Mouse (Mus musculus) gonadal fat pad, adult 2 months (tissue): Measurements from ENCODE around the gene Tns2. TPM values are rescaled to one million over a fixed set of nuclear protein-coding genes. Genes with fewer than 3 reads are reported as not detected.
A peak's percentile ranks its signal among the peaks of the same experiment; 100 is the strongest.

Experiments used
- DNase-seq: peaks from one replicate; pipeline ENCODE4 v3.0.0-alpha.2; 2012; ENCODE audit warnings: low read depth
- polyA plus RNA-seq: library from polyadenylated mRNA; depleted of rRNA; stranded (reverse); fragments of >200 nt; gene quantifications from 2 replicates; pipeline ENCODE4 v1.2.3, GENCODE M21; 2012

Gene Tns2
- polyA plus RNA-seq, 1 experiment = 92.6 TPM

DNA sequence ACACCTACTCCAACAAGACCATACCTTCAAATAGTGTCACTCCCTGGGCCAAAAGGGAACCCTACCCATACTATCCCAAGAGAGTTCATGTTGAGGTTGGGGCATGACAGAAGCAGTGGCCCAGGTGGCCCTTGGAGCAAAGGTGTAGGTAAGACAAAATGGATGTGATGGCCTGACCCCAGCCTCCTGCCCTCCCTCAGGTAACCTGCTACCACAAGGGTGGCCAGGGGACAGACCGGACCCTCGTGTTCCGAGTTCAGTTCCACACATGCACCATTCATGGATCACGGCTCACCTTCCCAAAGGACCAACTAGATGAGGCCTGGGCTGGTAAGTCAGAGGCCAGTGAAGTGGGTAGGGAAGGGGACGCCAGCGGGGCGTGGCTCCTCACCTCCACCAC lies 10.1 kb downstream of the Tns2 start:
- no peak for DNase-seq

GRCm38 (mm10) chr15:102110701-102111494 lies 10.7 kb downstream of the Tns2 start:
- no peak for DNase-seq

- DNase-seq = no peak
These were observed 11.2 kb downstream of the Tns2 start for GRCm38 (mm10) chr15:102111495-102111829.

DNA sequence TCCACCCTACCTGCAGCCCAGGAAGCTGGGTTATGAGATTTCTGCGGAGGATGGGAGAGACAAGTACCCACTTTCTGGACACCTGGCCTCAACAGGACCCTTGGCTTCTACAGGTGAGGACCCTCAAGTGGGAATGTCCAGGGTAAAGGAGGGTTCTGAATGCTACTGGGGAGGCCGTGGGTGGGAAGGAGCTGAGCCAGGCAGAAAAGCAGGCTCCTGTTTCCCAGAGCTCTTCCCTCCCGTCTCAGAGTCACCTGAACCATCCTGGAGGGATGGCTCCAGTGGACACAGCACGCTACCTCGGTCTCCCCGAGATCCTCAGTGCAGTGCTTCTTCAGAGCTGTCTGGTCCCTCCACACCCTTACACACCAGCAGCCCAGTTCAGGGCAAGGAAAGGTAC lies 12.0 kb downstream of the Tns2 start:
- DNase-seq = no peak

DNA sequence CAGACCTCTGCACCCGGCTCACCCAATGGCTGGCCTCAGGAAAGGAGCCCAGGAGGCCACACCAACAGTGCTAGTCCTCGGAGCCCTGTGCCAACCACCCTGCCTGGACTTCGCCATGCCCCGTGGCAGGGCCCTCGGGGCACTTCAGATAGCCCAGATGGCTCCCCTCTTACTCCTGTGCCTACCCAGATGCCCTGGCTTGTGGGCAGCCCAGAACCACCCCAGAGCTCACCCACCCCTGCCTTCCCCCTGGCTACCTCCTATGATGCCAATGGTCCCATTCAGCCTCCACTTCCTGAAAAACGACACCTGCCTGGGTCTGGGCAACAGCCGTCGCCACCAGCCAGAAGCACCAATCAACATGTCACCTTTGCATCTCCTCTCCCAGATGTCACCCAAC lies 12.6 kb downstream of the Tns2 start:
- DNase-seq = no peak

GRCm38 (mm10) chr15:102113674-102114073 lies 13.5 kb downstream of the Tns2 start:
- no peak for DNase-seq

GRCm38 (mm10) chr15:102114651-102115260 lies 14.5 kb downstream of the Tns2 start:
- no peak for DNase-seq

DNA sequence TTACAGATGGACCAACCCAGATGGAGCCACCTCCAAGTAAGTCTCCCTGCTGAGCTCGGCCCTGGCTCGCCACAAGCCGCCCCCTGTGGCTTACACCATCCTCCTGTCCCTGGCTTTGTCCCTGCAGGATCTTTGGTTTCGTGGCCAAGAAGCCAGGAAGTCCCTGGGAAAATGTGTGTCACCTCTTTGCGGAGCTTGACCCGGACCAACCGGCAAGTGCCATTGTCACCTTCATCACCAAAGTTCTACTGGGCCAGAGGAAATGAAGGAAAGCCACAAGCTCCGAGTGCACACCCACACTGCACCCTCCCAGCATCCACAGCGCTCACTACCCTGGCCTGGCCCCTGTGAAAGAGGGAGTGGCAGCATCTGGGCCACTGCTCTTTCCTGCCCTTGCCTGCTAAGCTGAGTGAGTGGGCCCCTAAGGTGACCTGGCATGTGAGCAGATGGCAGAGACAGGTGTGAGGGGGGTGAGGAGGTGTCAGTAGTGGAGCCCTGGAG lies 15.6 kb downstream of the Tns2 start:
- no peak for DNase-seq

DNA sequence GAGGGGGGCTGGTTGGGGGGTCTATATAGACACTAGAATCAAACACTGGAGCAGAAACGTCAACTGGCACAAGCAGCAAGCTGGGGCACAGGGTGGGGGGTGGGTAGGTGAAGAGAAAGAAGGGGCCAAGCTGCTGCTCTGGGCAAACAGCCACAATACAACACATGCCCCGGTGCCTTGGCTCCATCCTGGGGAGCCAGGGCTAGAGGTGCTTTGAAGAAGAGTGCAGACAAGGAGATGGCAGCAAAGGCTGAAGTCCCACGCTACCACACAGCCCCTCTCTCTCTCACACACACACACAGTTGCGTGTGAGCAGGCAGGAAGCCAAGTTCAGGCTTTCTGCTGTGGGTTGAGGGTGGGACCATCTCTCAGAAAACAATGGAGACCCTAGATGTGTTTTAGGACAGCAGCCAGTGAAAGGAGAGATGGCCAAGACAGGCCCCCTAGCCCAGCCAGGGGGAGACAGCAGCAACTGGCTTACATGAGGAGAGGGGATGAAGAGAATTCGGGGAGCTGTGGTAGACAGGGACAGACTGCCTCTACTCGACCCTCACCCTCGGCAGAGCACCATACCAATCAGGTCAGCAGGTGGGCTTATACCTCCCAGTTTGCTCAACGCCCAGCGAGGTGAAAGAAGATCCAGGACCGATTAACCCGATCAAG lies 16.7 kb downstream of the Tns2 start:
- no peak for DNase-seq

GRCm38 (mm10) chr15:102117461-102118443 lies 17.5 kb downstream of the Tns2 start:
- no peak for DNase-seq

DNA sequence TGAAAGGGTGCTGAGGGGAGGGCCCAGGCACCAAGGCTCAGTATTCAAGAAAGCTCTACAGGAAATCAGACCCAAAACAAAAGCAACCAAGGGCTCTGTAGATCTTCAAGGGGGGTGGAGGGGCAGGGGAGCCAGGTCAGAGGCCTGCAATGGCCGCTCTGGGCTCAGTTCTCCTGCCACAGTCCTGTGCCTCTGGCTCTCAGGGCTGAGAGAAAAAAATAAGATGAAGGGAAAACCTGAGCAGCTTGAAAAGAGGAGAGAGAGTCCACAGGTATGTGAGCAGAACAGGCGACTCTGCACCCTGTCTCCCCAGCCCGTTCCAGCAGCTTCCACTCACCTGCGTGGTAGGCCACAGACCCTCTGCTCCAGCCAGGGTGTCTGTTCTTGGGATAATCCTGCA lies 18.4 kb downstream of the Tns2 start:
- no peak for DNase-seq

GRCm38 (mm10) chr15:102119121-102119830 lies 19.1 kb downstream of the Tns2 start:
- DNase-seq = no peak

DNA sequence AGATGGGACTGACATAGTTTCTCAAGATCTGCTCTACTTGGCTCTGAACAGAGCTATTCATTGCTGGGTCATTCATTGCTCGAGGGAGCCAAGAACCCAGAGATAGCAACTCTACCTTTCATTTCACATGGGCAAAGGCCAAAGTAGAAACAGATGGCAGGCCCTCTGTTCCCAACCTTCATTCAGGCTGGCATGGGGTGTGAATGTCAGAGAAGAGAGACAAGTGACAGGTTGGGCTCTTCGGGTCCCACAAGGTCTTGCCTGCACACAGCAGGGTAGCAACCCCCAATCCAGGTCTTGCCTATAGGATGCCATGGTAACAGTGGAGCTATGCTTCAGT lies 19.6 kb downstream of the Tns2 start:
- no peak for DNase-seq

DNA sequence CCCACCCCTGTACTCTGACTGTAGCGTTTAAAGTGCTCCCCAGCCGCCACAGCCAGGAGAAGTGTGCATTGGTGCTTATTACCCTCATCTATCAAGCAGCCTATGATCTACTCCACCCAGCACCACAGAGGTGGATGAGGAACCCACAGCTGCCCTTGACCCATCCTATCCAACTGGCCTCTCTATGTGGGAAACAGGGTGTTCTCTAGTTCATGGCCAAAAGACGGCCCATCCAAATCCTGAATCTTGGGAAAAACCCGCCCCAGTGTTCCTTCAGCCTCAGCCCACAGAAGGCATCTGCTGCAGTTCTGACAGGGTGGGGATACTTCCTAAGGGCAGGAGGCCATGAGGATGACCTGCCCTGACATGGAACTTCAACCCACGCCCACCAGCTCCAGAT lies 20.3 kb downstream of the Tns2 start:
- no peak for DNase-seq

- DNase-seq = no peak
These were observed 26.1 kb downstream of the Tns2 start for GRCm38 (mm10) chr15:102126303-102126702.

- no peak for DNase-seq
These were observed 33.1 kb downstream of the Tns2 start for GRCm38 (mm10) chr15:102133314-102133713.

DNA sequence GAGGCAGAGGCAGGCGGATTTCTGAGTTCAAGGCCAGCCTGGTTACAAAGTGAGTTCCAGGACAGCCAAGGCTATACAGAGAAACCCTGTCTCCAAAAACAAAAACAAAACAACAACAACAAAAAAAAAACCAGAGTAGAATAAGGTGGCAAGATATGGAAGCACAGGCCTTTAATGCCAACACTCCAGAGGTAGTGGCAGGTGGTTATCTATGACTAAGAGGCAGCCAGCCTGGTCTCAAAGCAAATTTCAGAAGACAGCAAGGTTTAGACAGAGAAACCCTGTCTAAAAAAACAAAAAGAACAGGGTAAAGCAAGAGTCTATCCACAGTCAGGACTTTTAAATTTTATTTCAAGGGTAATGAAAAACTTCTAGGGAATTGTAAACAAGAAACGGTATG lies 34.5 kb downstream of the Tns2 start:
- no peak for DNase-seq

DNA sequence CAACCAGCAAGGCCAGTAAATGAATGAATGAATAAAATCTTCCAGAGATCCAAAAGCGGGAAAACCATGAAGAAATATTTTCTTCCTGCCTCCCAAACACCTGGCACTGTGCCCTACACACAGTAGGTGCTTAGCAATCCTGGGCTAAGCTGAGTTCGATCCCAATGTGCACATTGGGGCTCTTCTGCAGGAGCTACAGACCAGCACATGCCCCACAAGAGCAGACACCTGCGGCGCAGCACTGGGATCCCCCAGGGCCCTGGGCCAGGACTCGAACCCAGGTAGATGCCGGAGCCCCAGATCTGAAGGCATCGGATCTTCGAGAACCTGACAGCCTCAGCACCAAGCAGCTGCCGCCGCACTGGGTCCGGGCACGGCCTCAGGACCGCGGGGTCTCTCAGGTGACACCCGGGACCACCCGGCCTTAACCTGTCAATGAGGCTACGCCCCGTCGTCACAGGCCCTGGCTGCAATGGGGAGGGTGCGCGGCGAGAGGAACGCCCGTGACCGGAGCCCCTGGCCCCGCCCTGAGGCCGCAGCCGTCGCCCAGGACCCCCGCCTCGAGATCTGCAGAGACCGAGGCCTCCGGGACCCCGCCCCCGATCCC lies 35.4 kb downstream of the Tns2 start:
- DNase-seq = no peak

DNA sequence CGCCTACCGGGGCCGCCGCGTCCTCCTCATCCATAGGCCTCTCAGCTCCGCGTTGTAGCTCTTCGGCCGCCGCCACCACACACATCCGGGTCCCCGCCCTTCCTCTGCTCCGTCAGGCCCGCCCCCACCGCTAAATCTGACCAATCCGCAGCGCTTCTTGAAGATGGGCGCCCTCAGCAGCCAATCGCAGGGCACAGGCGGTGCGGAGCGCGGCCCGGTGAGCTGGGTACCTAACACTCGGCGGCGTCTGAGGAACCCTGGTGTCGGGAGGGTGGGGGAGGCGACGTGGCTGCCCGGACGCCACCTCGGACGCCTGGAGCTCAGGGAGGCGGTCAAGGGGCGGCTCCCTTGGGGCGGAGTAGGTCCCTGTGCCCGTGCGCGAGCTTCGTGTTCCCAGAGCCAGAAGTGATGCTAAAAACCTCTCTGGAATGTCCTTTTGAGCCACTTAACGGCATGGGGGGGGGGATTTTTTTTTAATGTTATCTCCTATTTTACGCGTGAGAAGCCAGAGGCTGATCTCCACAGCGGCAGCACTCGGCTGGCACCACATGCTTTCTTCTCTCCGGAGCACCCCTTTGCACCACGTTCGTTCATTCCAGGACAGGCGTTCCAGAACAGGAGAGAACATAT lies 36.0 kb downstream of the Tns2 start, which contains the start of gene Spryd3:
Spryd3 (minus strand) TSS at position 106 of the 630 bp plus-strand sequence.
- DNase-seq = peak; percentile 38

GRCm38 (mm10) chr15:102141120-102141519 lies 40.9 kb downstream of the Tns2 start:
- DNase-seq = no peak
